Mouse (Mus musculus): ENCODE data around the gene AA467197.

The AA467197 gene

GRCm38 (mm10) chr2:122636686-122637085 is at the start of gene AA467197:
Gene AA467197, plus strand, starts transcription at chr2:122636986.
- WGBS: 58% methylated on average over 3 of the region's 3 CpGs

GRCm38 (mm10) chr2:122587861-122588519 is 48.8 kb upstream of the AA467197 start:
- 46% methylated on average over 8 of the region's 8 CpGs for WGBS

GRCm38 (mm10) chr2:122590351-122590750 is 46.4 kb upstream of the AA467197 start:
- WGBS: 89% methylated on average over 1 of the region's 1 CpGs

GRCm38 (mm10) chr2:122591213-122591612 is 45.6 kb upstream of the AA467197 start:
- 54% methylated on average over 2 of the region's 2 CpGs for WGBS

- 95% methylated on average over 16 of the region's 16 CpGs for WGBS
Measured at GRCm38 (mm10) chr2:122595461-122595860, 41.3 kb upstream of the AA467197 start.

GRCm38 (mm10) chr2:122599736-122600135 is 37.0 kb upstream of the AA467197 start:
- 57% methylated on average over 2 of the region's 2 CpGs for WGBS

GRCm38 (mm10) chr2:122601354-122601753 is 35.4 kb upstream of the AA467197 start:
- WGBS: 55% methylated on average over 2 of the region's 2 CpGs

GRCm38 (mm10) chr2:122605829-122606228 is 31.0 kb upstream of the AA467197 start:
- WGBS: 68% methylated on average over 5 of the region's 5 CpGs

GRCm38 (mm10) chr2:122608820-122609219 is 28.0 kb upstream of the AA467197 start:
- WGBS: 63% methylated on average over 9 of the region's 9 CpGs

- WGBS: 1% methylated on average over 48 of the region's 48 CpGs
Measured at GRCm38 (mm10) chr2:122610746-122611653, 25.8 kb upstream of the AA467197 start, which contains the start of gene Gatm. Gene Gatm, minus strand, starts transcription at chr2:122611303.

GRCm38 (mm10) chr2:122611654-122611973 is 25.2 kb upstream of the AA467197 start:
- WGBS: 80% methylated on average over 4 of the region's 4 CpGs

- 23% methylated on average over 6 of the region's 6 CpGs for WGBS
Measured at GRCm38 (mm10) chr2:122616237-122616636, 20.5 kb upstream of the AA467197 start.

GRCm38 (mm10) chr2:122617792-122618191 is 19.0 kb upstream of the AA467197 start:
- 78% methylated on average over 6 of the region's 6 CpGs for WGBS

- 72% methylated on average over 4 of the region's 4 CpGs for WGBS
Measured at GRCm38 (mm10) chr2:122618719-122619118, 18.1 kb upstream of the AA467197 start.

GRCm38 (mm10) chr2:122621337-122622110 is 15.3 kb upstream of the AA467197 start:
- WGBS: 72% methylated on average over 9 of the region's 9 CpGs

- 59% methylated on average over 7 of the region's 7 CpGs for WGBS
Measured at GRCm38 (mm10) chr2:122625930-122626329, 10.9 kb upstream of the AA467197 start.

- 0% methylated on average over 7 of the region's 7 CpGs for WGBS
Measured at GRCm38 (mm10) chr2:122628976-122629375, 7.8 kb upstream of the AA467197 start.

GRCm38 (mm10) chr2:122629871-122630270 is 6.9 kb upstream of the AA467197 start:
- 34% methylated on average over 6 of the region's 6 CpGs for WGBS

GRCm38 (mm10) chr2:122630465-122631225 is 6.1 kb upstream of the AA467197 start:
- WGBS: under 1% methylated on average over 75 of the region's 75 CpGs

GRCm38 (mm10) chr2:122631226-122631801 is 5.5 kb upstream of the AA467197 start:
- under 1% methylated on average over 53 of the region's 53 CpGs for WGBS

- WGBS: 2% methylated on average over 36 of the region's 36 CpGs
Measured at GRCm38 (mm10) chr2:122637526-122637997, 776 bp downstream of the AA467197 start.

All from cerebral cortex, adult 2 months (tissue).